Mouse (Mus musculus): ENCODE measurements at regions not wholly inside any gene's neighbourhood (a gene's known extent, or its start where the extent isn't known, plus 50 kb on each side); places are given as distances from the start of the nearest gene placed in this dataset.

DNA sequence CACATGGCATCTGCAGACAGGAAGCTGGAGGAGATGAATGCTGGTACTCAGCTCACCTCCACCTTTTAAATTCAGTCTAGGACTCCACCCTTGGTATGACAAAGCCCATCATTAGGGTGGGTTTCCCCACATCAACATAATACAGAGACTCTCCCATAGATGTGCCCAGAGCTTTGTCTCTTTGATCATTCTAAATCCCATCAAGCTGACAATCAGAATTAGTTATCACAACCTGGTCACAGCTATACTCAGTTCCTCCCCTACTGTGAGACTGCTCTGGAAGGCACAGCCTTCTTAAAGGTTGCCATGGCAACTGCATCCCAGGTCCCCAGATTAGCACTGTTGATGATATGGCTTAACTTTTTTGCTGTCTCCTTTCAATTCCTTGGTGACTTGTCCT lies 184.3 kb upstream of the Tbx3 start:
- no peak for DNase-seq (ENCODE audit: low read depth, low spot score)

- DNase-seq (ENCODE audit: low read depth, low spot score): no peak
Measured at GRCm38 (mm10) chr5:119487184-119487583, 183.3 kb upstream of the Tbx3 start.

GRCm38 (mm10) chr5:119497501-119497900 lies 173.0 kb upstream of the Tbx3 start:
- no peak for DNase-seq (ENCODE audit: low read depth, low spot score)

GRCm38 (mm10) chr5:119498431-119498830 lies 172.0 kb upstream of the Tbx3 start:
- DNase-seq (ENCODE audit: low read depth, low spot score): no peak

GRCm38 (mm10) chr5:119507709-119508108 lies 162.8 kb upstream of the Tbx3 start:
- no peak for DNase-seq (ENCODE audit: low read depth, low spot score)

DNA sequence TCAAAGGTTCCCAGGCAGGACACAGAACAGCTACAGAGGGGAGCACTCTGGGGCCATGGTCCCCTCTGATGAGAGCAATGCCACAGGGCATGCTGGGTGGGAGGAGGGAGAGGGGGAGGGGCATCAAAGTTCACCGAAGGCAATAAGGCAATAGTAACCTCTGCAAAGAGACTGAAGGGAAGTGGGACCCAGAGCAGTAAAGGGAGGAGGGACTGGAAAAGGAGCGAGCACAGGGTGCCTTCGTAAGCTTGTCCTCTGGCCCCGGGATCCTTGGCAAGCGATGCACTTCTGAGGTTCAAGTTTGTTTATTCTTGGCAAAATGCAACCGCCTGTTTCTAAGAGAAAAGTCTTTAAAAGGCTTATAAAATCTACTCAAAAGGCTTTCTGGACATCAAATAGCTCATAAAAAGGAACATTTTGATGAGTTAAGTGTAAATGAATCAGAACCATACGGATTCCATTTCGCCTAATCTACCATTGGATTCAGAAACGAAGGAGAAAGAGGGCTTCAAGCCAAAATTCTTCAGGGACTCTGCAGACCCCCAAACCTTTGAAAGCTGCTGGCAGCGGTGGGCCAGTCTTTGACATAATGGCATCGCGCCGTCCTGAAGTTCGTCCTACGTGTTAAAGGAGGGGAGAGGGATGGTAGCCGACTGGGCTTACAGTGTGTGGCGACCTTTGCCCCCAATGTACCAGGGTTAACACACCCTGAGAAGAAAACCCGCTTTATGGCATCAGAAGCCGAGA lies 151.8 kb upstream of the Tbx3 start:
- DNase-seq (ENCODE audit: low read depth, low spot score): no peak

- DNase-seq (ENCODE audit: low read depth, low spot score): no peak
Measured at GRCm38 (mm10) chr5:119524171-119524570, 146.3 kb upstream of the Tbx3 start.

GRCm38 (mm10) chr5:119525960-119526359 lies 144.5 kb upstream of the Tbx3 start:
- DNase-seq (ENCODE audit: low read depth, low spot score): no peak

DNA sequence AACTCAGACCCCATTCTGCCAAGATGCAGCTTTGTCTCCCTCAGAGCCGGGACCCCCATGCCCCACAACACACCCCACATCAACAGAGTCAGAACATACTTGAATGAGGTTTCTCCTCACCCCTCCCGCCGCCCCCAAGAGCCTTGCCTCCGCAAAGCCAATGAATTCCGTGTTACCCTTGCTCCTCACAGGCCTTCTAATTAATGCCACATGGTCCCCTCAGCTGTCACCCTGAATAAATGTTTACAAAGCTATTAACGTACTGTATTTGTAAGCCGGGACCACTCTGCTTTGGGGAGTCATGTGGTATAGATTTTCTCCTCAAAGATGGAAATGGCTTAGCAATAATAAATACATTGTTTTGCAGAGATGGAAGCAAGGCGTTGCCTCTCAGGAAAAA lies 140.5 kb upstream of the Tbx3 start:
- DNase-seq (ENCODE audit: low read depth, low spot score): no peak

DNA sequence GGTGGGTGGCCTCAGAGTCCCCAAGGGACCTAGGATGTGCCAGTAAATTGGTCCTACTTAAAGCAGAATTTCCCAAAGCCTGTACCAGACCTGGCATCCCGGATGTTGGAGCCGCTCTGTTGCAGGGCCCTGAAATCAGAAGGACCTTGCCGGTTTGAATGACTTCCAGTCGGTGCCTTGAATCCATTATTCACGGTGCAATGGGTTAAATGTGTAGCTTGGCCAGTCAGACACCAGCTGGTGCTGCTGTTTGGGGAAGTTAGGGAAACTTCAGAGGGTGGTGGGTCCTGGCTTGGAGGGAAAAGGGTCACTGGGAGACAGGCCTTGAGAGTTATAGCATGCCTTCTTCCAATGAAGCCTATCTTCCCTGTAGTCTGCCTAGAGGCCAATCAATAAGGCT lies 135.5 kb upstream of the Tbx3 start:
- no peak for DNase-seq (ENCODE audit: low read depth, low spot score)

DNA sequence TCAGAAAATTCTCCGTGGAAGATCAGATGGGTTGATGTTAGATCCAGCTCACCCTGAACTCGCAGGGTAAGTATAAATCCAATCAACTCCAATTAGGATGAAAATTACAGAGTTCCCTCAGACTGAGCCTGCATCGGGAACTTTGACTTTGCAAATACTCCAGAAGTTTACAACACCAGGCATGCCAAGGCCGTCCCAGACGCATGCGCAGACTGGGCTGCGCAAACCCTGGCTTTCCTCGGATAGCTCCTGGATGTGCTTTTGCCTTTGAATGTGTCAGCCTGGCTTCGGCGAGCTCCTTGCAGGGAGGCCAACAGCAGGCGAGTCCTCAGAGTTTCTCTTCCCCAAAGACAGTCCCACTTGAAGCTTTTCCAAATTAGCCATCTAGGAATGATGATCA lies 127.6 kb upstream of the Tbx3 start:
- DNase-seq (ENCODE audit: low read depth, low spot score): no peak

DNA sequence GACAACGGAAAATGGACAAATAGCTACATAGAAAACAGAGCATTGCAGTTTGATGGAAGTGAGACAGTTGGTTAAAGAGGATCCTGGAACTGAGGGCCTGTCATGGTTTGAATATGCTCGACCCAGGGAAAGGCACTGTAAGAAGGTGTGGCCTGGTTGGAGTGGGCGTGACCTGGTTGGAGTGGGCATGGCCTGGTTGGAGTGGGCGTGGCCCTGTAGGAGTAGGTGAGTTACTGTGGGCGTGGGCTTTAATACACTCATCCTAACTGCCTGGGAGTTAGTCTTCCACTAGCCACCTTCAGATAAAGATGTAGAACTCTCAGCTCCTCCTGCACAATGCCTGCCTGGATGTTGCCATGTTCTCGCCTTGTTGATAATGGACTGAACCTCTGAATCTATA lies 126.8 kb upstream of the Tbx3 start:
- DNase-seq (ENCODE audit: low read depth, low spot score): no peak

GRCm38 (mm10) chr5:119544681-119545080 lies 125.8 kb upstream of the Tbx3 start:
- DNase-seq (ENCODE audit: low read depth, low spot score): no peak

- DNase-seq (ENCODE audit: low read depth, low spot score): no peak
Measured at GRCm38 (mm10) chr5:119547070-119547469, 123.4 kb upstream of the Tbx3 start.

DNA sequence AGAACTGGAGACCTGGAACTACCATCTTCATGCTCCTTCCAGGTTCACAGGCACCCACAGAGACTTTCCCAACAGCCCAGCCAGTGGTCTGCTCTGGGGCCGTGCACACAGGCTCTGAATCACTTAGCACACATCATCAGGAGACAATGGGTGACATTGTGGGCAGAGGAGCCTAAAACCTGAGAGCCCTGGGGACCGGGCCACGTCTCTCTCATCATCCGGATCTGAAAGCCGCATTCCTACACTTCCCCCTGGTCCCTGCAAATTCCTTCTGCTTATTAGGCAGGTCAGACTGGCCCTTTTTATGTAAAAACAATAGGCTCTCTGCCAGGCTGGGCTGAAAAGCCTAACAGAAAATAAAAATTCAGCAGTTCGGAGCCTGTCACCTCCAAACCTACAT lies 119.6 kb upstream of the Tbx3 start:
- no peak for DNase-seq (ENCODE audit: low read depth, low spot score)

DNA sequence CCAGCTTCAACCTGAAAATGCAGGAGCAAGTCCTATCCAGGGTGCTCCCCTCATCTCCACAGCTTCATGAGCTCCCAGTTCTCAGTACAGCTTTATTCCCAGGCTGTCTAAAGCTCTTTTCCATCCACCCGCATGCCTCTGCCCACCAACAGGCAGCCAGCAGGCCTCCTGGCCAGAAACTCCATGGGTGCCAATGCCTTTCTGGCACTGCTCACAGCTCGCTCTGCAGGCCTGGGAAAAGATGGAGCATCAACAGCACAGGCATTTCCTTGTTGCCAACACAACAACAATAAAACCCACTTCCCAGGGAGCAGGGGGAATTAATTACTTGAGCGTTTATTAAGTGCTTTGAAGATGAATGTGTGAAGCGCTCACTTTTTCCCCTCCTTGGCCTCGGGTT lies 117.0 kb upstream of the Tbx3 start:
- no peak for DNase-seq (ENCODE audit: low read depth, low spot score)

DNA sequence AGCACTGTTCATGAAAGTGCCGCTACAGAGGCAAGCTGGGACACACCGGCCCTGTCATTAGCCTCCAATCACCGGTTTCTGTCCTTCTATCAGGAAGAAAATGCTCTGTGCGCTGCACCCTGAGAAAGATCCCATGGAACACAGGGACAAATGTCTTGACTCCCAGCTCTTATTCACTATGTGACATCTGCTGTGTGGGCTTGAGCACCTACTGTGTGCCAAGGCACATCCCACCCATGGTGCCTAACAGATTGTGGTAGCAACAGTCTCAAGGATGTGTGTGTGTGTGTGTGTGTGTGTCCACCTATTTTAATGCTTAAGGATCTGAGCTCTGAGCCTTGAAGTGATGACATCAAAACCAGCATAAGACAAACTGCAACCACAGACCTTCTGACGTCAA lies 113.4 kb upstream of the Tbx3 start:
- DNase-seq (ENCODE audit: low read depth, low spot score): no peak

DNA sequence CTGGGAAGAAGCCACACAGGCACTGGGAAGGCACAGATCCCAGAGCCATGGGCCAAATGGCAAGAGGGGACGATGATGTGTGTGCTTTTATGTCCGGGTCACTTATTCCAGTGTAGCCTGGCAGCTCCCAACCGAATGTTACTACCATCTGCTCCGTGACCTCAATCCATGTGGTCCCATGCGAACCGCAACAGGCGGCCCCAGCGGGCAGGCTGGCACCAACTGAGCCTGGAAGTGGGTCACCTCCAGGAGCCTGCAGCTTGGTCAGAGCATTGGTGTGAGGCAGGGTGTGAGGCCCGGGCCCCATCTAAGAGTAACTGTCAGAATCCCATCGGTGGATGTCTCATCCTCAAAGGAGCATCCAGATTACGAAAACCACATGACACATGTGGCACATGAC lies 110.8 kb upstream of the Tbx3 start:
- no peak for DNase-seq (ENCODE audit: low read depth, low spot score)

DNA sequence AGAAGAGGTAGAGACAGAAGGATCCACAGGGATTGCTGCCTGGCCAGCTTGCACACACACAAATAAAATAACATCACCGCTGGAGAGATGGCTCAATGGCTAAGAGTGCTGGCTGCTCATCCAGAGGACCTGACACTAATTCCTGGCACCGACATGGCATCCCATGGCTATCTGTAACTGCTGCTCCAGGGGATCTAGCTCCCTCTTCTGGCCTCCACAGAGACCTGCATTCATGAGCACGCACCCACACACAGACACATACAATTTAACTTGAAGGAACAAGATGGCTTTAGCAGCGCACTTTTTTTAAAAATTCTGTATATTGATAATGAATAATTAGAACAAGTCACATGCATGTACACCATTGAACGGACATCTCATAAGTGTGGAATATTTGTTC lies 110.1 kb upstream of the Tbx3 start:
- DNase-seq (ENCODE audit: low read depth, low spot score): no peak

- DNase-seq (ENCODE audit: low read depth, low spot score): no peak
Measured at GRCm38 (mm10) chr5:119561531-119561930, 108.9 kb upstream of the Tbx3 start.

GRCm38 (mm10) chr5:119563510-119564351 lies 106.7 kb upstream of the Tbx3 start:
- DNase-seq (ENCODE audit: low read depth, low spot score): no peak

DNA sequence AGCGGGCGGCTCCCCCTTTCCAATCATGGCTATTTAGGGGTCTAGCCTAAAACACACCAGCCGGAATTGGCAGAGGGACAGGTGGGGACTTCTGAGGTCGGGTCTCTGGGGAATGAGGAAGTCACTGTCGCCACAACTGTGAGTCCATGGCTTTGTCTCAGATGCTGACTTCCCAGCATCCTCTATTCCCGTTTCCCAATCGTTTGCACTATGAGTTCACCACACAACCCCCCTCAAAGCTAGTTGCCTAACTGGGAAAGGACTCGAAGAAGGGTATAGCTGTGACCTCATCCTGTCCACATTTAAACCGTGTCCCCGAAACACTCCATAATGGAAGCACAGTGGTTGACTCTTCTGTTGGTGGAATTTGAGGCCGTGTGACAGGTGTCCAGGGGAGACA lies 102.8 kb upstream of the Tbx3 start:
- DNase-seq (ENCODE audit: low read depth, low spot score): no peak

DNA sequence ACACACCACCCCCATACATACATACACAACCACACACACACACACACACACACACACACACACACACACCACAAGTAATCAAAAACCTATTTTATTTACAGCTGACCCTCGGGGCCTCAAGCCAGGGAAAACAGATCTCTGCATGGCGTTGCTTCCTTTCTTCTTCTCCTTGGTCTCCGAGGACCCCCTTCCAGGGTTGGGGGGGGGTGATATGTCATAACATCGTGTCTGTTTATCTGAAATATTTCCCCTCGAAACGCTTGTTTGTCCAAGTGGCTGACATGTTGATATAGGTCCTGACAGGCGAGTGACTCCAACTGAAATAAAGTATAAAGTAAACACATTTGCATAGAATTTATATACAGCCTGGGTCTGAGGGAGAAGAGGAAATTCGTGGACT lies 100.4 kb upstream of the Tbx3 start:
- no peak for DNase-seq (ENCODE audit: low read depth, low spot score)

All from A20 (cell line).